Mouse (Mus musculus) liver, adult 2 months (tissue): ENCODE measurements around the gene Hoxc5. TPM values are rescaled to one million over a fixed set of nuclear protein-coding genes. Genes with fewer than 3 reads are reported as not detected.

Experiments used
- DNase-seq: peaks from one replicate; pipeline ENCODE4 v3.0.0-alpha.2; 2011; ENCODE audit warnings: low read depth, low spot score; ENCODE audit errors: extremely low read depth
- H3K27ac ChIP-seq: fragments of 200-500 bp; replicated peaks from 2 replicates; pipeline ENCODE4 v1.5.1; 2012; ENCODE audit warnings: low read depth, mild to moderate bottlenecking, control low read depth, inconsistent platforms, low read length; ENCODE audit not compliant: insufficient read depth
- H3K27me3 ChIP-seq: fragments of 200-500 bp; 2 replicates; pipeline ENCODE4 v1.6.1; 2012; ENCODE audit warnings: mild to moderate bottlenecking, moderate library complexity, low read length, inconsistent platforms; ENCODE audit not compliant: control insufficient read depth, insufficient read depth
- H3K36me3 ChIP-seq: fragments of 200-500 bp; 2 replicates; pipeline ENCODE4 v1.6.1; 2012; ENCODE audit warnings: low read length, inconsistent platforms; ENCODE audit not compliant: control insufficient read depth, insufficient read depth
- H3K4me1 ChIP-seq: fragments of 200-500 bp; 2 replicates; pipeline ENCODE4 v1.6.1; 2011; ENCODE audit warnings: low read length; ENCODE audit not compliant: control insufficient read depth, insufficient read depth
- H3K4me3 ChIP-seq: fragments of 200-500 bp; 2 replicates; pipeline ENCODE4 v1.5.1; 2011; ENCODE audit warnings: low read depth, mild to moderate bottlenecking, control low read depth, low read length, moderate library complexity; ENCODE audit not compliant: insufficient read depth
- H3K79me2 ChIP-seq: fragments of 200-500 bp; 2 replicates; pipeline ENCODE4 v1.6.1; 2012; ENCODE audit warnings: inconsistent platforms, mild to moderate bottlenecking, low read length, moderate library complexity; ENCODE audit not compliant: control insufficient read depth, insufficient read depth
- H3K9ac ChIP-seq: fragments of 200-500 bp; 2 replicates; pipeline ENCODE4 v1.6.1; 2012; ENCODE audit warnings: low read depth, mild to moderate bottlenecking, control low read depth, inconsistent platforms, low read length
- CTCF ChIP-seq: fragments of 200-500 bp; IDR thresholded peaks from 2 replicates; pipeline ENCODE4 v1.5.1; 2011; ENCODE audit warnings: low read depth, low read length, control low read depth
- POLR2A ChIP-seq: fragments of 200-500 bp; IDR thresholded peaks from 2 replicates; pipeline ENCODE4 v1.6.1; 2011; ENCODE audit warnings: low read length, control low read depth; ENCODE audit not compliant: insufficient read depth; ENCODE audit errors: extremely low read depth
- WGBS: fragments of 180-500 bp; shearing (Covaris S2); methylation state at CpG from one replicate; pipeline ENCODE4 v1.1.7; 2018; 5-methylcytosine and 5-hydroxymethylcytosine counted together
- polyA plus RNA-seq: library from polyadenylated mRNA; depleted of rRNA; stranded (reverse); fragments of >200 nt; gene quantifications from 2 replicates; pipeline ENCODE4 v1.2.3, GENCODE M21; 2012
- total RNA-seq: library from RNA; depleted of rRNA; stranded (reverse); fragments of >200 nt; gene quantifications from 2 replicates; pipeline ENCODE4 v1.2.3, GENCODE M21; 2014

Gene Hoxc5
- total and polyA plus RNA-seq, 2 experiments = under 0.01 TPM; not detected in 1

DNA sequence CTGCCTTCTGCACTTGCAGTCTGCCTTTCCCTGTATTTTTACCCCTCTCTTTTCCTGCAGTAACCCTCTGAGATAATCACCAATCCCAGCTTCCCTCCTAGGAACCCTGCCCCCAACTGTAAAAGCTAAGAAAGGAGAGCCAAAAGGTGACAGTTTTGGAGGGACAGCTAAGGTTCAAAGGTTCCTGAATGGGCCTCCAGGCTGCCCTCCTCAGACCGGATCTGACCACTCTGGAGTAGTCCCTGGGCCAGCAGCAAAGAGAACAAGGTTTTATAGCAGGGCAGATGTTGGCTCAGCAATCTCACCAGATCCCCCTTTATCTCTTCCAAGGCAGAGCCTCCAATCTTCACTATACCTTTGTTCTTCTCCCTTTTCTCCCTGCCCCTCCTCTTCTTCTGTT, 75.0 kb downstream of the Hoxc5 start:
- WGBS = 25% methylated on average over 1 of the region's 1 CpGs
- Histone ChIP-seq H3K36me3 (no peaks in the 10 kb centered on the region), H3K79me2 (no peaks in the 10 kb centered on the region), H3K27me3 (peaks cover 11% of the 10 kb centered on the region; the same call in 1 of the 2 replicates), H3K4me1 (no peaks in the 10 kb centered on the region), H3K9ac (no peak overlapping the region), H3K4me3 (no peak overlapping the region), H3K27ac (no peak overlapping the region)
- DNase-seq = no peak
- TF ChIP-seq POLR2A (no peak), CTCF (no peak)

DNA sequence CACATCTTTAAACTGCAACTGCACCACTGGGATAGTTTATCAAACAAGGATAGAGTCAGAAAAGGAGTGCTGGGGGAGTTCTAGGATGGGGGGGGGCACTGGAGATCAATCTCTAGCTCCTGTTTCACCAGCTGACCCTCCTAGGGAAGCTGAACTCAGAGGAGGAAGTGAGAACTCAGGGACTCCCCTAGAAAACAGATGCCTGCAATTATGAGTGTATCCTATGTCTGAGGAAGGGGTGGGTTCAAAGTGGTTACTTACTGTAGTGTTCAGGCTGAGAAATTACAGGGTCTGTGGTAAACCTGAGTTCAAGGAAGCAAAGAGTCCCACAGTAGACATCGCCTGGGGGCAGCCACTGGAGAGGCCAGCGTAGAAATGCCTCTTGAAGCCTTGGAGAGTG, 84.4 kb downstream of the Hoxc5 start:
- WGBS = 78% methylated on average over 2 of the region's 2 CpGs
- Histone ChIP-seq H3K27me3 (no peaks in the 10 kb centered on the region), H3K9ac (no peak overlapping the region), H3K79me2 (no peaks in the 10 kb centered on the region), H3K4me3 (no peak overlapping the region), H3K36me3 (no peaks in the 10 kb centered on the region), H3K27ac (no peak overlapping the region), H3K4me1 (no peaks in the 10 kb centered on the region)
- DNase-seq = no peak
- TF ChIP-seq POLR2A = no peak
- TF ChIP-seq CTCF = no peak

DNA sequence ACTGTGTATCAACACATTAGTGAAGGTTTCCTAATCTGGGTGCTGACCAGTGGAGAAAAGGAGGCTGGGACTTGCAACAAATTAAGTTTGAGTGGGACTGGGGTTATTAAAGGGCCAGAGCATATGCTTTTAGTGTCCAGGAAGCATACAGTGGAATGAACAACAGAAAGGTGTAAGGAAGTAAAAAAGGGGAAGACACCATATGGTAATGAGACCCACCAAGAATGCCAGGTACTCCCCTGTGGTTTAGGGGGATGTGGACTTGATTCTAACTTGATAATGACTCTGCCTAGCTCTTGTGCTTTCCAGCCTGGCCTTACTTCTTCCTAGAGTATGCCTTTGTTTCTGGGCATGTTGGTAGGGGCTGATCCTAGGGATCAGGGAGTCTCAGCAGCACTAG, 86.0 kb downstream of the Hoxc5 start:
- no peak for TF ChIP-seq POLR2A
- TF ChIP-seq CTCF = no peak
- no peak for DNase-seq
- Histone ChIP-seq H3K79me2 (no peaks in the 10 kb centered on the region), H3K4me1 (no peaks in the 10 kb centered on the region), H3K9ac (no peak overlapping the region), H3K27me3 (peaks cover 3% of the 10 kb centered on the region; the same call in 1 of the 2 replicates), H3K27ac (no peak overlapping the region), H3K36me3 (no peaks in the 10 kb centered on the region), H3K4me3 (no peak overlapping the region)

DNA sequence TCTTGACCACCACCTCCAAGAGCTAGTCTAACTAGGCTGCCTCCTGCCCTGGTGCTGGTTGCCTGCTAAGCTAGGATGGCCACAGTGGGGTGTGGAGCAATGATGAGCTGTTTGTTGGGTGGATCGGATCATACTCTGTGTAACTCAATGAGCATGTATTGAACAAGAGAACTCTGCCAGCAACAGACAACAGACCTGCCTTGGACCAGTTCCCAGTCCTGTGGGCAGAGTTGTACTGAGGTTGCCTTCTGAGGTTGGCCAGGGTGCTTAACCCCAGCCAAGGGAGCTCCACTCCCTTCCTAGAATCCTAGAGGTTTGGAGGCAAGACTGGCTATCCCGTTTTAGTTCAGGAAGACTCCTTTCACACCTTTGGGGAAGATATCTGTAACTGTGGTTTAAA, 89.2 kb downstream of the Hoxc5 start:
- Histone ChIP-seq H3K4me3 (no peak overlapping the region), H3K4me1 (no peaks in the 10 kb centered on the region; the same call in 1 of the 2 replicates), H3K36me3 (no peaks in the 10 kb centered on the region), H3K27ac (no peak overlapping the region), H3K79me2 (no peaks in the 10 kb centered on the region), H3K9ac (no peak overlapping the region), H3K27me3 (peaks cover 20% of the 10 kb centered on the region)
- 15% methylated on average over 2 of the region's 2 CpGs for WGBS
- TF ChIP-seq POLR2A = no peak
- TF ChIP-seq CTCF = no peak
- peak; percentile 52 for DNase-seq

DNA sequence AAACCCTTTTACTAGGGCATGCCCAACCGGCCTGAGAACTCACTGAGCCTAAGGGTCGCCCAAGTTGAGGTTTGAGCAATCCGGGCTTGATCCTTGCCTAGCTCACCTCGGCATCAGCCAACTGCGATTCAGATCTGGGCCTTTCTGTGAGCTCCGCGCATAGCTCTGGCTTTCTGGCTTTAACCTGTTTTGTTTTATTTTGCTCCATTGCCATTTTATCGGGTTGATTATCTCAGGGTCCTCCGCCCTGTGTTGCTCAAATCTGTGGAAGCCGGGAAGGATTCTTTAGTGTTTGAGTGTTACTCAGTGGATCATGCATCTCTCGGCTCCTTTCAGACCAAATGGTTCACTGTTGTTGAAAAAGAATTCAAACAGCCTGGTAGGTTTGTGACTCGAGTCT, 91.5 kb downstream of the Hoxc5 start:
- Histone ChIP-seq H3K36me3 (no peaks in the 10 kb centered on the region), H3K79me2 (no peaks in the 10 kb centered on the region), H3K4me3 (no peak overlapping the region), H3K9ac (no peak overlapping the region), H3K27ac (no peak overlapping the region), H3K27me3 (peaks cover 25% of the 10 kb centered on the region), H3K4me1 (no peaks in the 10 kb centered on the region; the same call in 1 of the 2 replicates)
- TF ChIP-seq POLR2A (no peak), CTCF (no peak)
- WGBS = 14% methylated on average over 12 of the region's 12 CpGs
- no peak for DNase-seq

DNA sequence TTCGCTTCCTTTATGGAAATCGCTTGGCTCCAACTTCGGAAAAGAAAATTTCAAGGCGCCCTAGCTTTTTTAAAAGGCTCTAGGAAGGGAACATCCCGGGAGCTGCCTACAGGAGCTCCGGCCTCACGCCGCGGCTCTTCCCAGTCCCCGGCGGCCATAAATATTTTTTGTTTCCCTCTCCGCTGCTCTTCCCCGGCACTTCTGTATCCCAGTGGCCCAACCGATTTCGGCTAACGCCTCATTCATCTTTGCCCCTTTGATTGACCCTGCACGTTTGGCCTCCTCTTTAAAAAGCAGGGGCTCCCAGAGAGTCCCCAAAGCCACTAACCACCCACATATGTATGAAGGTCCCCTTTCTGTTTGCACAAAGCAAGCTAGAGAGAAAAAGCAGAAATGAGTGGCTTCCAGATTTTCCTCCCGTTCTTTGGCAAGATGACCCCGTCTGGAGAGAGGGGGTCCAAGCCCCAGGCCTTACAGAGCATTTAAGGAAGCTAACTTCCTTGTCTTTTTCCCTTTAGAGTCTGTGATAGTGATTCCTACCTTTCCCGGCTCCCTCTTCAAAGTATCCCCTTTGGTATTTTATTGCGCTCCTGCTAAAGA, 92.2 kb downstream of the Hoxc5 start:
- Histone ChIP-seq H3K79me2 (no peaks in the 10 kb centered on the region), H3K4me1 (no peaks in the 10 kb centered on the region; the same call in 1 of the 2 replicates), H3K9ac (no peak overlapping the region), H3K4me3 (no peak overlapping the region), H3K27me3 (peaks cover 25% of the 10 kb centered on the region), H3K27ac (no peak overlapping the region), H3K36me3 (no peaks in the 10 kb centered on the region)
- DNase-seq = no peak
- no peak for TF ChIP-seq POLR2A
- no peak for TF ChIP-seq CTCF
- WGBS = 6% methylated on average over 21 of the region's 21 CpGs
